Mouse (Mus musculus): ENCODE measurements around the gene Ide.

DNA sequence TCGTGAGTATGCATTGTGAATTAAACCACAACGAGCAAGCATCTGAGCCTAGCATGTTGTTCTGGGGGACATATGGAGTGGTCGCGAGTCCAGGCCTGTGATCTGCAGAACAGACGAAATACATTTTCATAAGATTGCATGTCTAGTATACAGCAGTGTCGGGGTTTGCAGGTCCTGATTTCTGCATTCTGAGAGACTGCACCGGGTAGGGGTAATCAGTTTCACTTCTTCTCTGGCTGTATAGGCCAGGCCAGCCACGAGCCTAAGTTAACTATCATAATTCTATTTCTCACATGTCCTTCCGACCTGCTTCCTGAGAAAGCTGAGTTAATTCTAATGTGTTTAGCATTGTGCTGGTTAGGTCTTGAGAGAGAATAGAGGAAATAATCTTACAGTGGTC, 52.9 kb downstream of the Ide start:
- TF ChIP-seq RCOR1 (conservative IDR thresholded peaks at IDR 0.05; ENCODE audit: low read depth, low read length) (no peak), E2F4 (IDR thresholded peaks at IDR 0.05; ENCODE audit: insufficient replicate concordance, low read depth, low read length) (no peak), KAT2A (IDR thresholded peaks at IDR 0.05; ENCODE audit: insufficient replicate concordance, low read length) (no peak), CTCF (conservative IDR thresholded peaks at IDR 0.05 in 1 of 2, IDR thresholded peaks at IDR 0.05 in 1 of 2; ENCODE audit: low read depth in 2 of 2, low read length in 2 of 2) (no peak), MAX (IDR thresholded peaks at IDR 0.05; ENCODE audit: low read length) (no peak)

Measured in CH12.LX (cell line).